Mouse (Mus musculus): Measurements from ENCODE around the gene Ppp2r5e.

DNA sequence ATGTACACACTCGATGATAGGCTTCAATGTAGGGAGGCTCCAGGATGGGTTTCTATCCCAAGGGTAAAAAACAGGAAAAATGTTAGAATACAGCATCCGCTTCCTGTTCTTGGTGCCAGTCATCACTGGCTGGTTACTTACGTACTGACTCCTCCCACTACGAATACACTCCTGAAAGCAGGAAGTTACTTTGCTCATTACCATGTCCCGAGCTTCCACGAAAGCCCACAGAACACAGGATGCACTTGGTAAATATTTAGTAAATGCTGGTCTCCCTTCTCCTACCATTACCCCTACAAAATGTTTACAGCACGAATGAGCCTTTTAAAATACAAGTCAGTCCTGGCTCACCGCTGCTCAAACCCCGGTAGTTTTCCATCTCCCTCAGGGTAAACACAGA, 183.1 kb downstream of the Ppp2r5e start:
- TF ChIP-seq CTCF (IDR thresholded peaks at IDR 0.05; ENCODE audit: extremely low read depth, insufficient read depth, low read length) (no peak), POLR2A (IDR thresholded peaks at IDR 0.05; ENCODE audit: extremely low read depth, insufficient read depth, low read length) (no peak)
